Mouse (Mus musculus) frontal cortex, postnatal 25 days (tissue): Measurements from ENCODE around the gene Tmem108.

Experiments used
- DNase-seq, 2 experiments: peaks; one replicate each; pipeline ENCODE4 v3.0.0; 2022; ENCODE audit warnings: low spot score in 2 of 2

Tmem108 gene

GRCm38 (mm10) chr9:103761647-103762084 is at the start of gene Tmem108:
TSS of gene Tmem108 (minus strand) at chr9:103761837.
- DNase-seq = peak; percentile 73 to 85

GRCm38 (mm10) chr9:103789029-103789428 is 27.4 kb upstream of the Tmem108 start:
- DNase-seq = no peak

GRCm38 (mm10) chr9:103784156-103784555 is 22.5 kb upstream of the Tmem108 start:
- no peak for DNase-seq

GRCm38 (mm10) chr9:103783276-103783675 is 21.6 kb upstream of the Tmem108 start:
- DNase-seq = no peak

GRCm38 (mm10) chr9:103782306-103782705 is 20.7 kb upstream of the Tmem108 start:
- DNase-seq = no peak

GRCm38 (mm10) chr9:103781407-103781806 is 19.8 kb upstream of the Tmem108 start:
- DNase-seq = no peak

- no peak for DNase-seq
These were observed 19.0 kb upstream of the Tmem108 start for GRCm38 (mm10) chr9:103780598-103780997.

- no peak for DNase-seq
These were observed 16.5 kb upstream of the Tmem108 start for GRCm38 (mm10) chr9:103778185-103778584.

GRCm38 (mm10) chr9:103761151-103761571 is 476 bp downstream of the Tmem108 start:
- peak in 1 of 2 experiments; percentile 23 for DNase-seq

GRCm38 (mm10) chr9:103760356-103760755 is 1.3 kb downstream of the Tmem108 start:
- no peak for DNase-seq

GRCm38 (mm10) chr9:103759829-103760228 is 1.8 kb downstream of the Tmem108 start:
- DNase-seq = no peak

GRCm38 (mm10) chr9:103758930-103759695 is 2.5 kb downstream of the Tmem108 start:
- peak; percentile 63 to 79 for DNase-seq

- DNase-seq = no peak
These were observed 3.4 kb downstream of the Tmem108 start for GRCm38 (mm10) chr9:103758246-103758645.

GRCm38 (mm10) chr9:103752618-103753017 is 9.0 kb downstream of the Tmem108 start:
- DNase-seq = no peak

GRCm38 (mm10) chr9:103751568-103751967 is 10.1 kb downstream of the Tmem108 start:
- no peak for DNase-seq

- DNase-seq = no peak
These were observed 11.1 kb downstream of the Tmem108 start for GRCm38 (mm10) chr9:103750491-103750890.

GRCm38 (mm10) chr9:103746598-103746997 is 15.0 kb downstream of the Tmem108 start:
- no peak for DNase-seq

GRCm38 (mm10) chr9:103740145-103740544 is 21.5 kb downstream of the Tmem108 start:
- no peak for DNase-seq

GRCm38 (mm10) chr9:103739062-103739461 is 22.6 kb downstream of the Tmem108 start:
- DNase-seq = no peak

- DNase-seq = no peak
These were observed 31.9 kb downstream of the Tmem108 start for GRCm38 (mm10) chr9:103729716-103730115.

- no peak for DNase-seq
These were observed 34.7 kb downstream of the Tmem108 start for GRCm38 (mm10) chr9:103726751-103727462.

- DNase-seq = no peak
These were observed 36.1 kb downstream of the Tmem108 start for GRCm38 (mm10) chr9:103725497-103725896.

- no peak for DNase-seq
These were observed 40.2 kb downstream of the Tmem108 start for GRCm38 (mm10) chr9:103721486-103721885.
